Mouse (Mus musculus): ENCODE measurements around the gene Ndufs6.

DNA sequence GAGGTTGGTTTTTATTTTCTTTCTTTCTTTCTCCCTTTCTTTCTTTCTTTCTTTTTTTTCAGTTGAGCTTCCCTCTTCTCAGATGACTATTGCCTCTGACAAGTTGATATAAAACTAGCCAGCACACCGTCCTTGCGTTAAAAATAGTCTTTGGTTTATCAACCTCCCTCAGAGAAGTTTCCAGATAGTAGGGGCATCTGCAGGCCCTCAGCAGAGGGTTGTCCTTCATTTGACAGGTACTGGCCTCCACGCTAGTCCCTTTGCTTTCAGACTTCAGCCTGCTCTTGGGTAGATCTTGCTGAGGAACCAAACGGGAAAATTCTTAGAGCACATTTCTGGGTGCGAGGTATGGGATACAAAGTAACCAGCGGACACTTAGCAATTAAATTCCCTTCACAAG lies 51.0 kb downstream of the Ndufs6 start:
- no peak for TF ChIP-seq GATA1 (IDR thresholded peaks at IDR 0.05; ENCODE audit: low read length)
- TF ChIP-seq TAL1 (IDR thresholded peaks at IDR 0.05; ENCODE audit: low read length) = no peak
